Mouse (Mus musculus): ENCODE measurements around the gene Icmt.

GRCm38 (mm10) chr4:152271334-152271733, 25.7 kb upstream of the Icmt start:
- no peak for TF ChIP-seq CTCF (IDR thresholded peaks at IDR 0.05; ENCODE audit: low read depth, low read length)
- no peak for TF ChIP-seq POLR2A (IDR thresholded peaks at IDR 0.05; ENCODE audit: borderline replicate concordance, low read depth, low read length)

All from bone marrow macrophage, adult 2 months (primary cell).